Mouse (Mus musculus): Measurements from ENCODE around the gene Cdk6. TPM values are rescaled to one million over a fixed set of nuclear protein-coding genes. Genes with fewer than 3 reads are reported as not detected.

Cdk6 gene
- total RNA-seq, 2 experiments from 2014 or later = 3.6 to 5.4 TPM

GRCm38 (mm10) chr5:3494452-3495187, 153.3 kb downstream of the Cdk6 start:
- DNase-seq (ENCODE audit: low spot score in 2 of 2) = no peak
- intact Hi-C loops (cut with DNase I) = no loop called here

DNA sequence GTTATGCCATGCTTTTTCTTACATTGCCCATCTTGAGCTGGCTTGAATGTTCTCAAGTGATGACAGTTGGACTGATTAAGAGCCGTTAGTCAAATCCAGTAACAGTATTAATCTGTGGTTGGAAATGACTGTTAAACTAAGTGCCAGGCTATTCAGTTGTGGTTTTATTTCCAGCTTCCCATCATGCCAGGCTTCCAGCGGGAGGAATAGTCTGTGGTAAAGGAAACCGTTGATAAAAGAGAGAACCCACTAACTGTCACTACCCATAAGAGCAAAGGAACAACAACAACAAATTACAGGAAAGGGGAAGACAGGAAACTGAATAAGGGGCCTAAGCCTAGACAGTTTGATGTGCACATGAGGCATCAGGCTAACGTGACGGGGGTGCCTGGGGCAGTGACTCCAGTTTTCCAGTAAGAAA, 156.2 kb downstream of the Cdk6 start:
- DNase-seq (ENCODE audit: low spot score in 2 of 2) = no peak
- intact Hi-C loops (cut with DNase I) = no loop called here

- no peak for DNase-seq (ENCODE audit: low spot score in 2 of 2)
- intact Hi-C loops (cut with DNase I) = no loop called here
Observed at GRCm38 (mm10) chr5:3500298-3500697, 159.0 kb downstream of the Cdk6 start.

- intact Hi-C loops (cut with DNase I) = no loop called here
Observed at GRCm38 (mm10) chr5:3500957-3501563, 159.8 kb downstream of the Cdk6 start.

DNA sequence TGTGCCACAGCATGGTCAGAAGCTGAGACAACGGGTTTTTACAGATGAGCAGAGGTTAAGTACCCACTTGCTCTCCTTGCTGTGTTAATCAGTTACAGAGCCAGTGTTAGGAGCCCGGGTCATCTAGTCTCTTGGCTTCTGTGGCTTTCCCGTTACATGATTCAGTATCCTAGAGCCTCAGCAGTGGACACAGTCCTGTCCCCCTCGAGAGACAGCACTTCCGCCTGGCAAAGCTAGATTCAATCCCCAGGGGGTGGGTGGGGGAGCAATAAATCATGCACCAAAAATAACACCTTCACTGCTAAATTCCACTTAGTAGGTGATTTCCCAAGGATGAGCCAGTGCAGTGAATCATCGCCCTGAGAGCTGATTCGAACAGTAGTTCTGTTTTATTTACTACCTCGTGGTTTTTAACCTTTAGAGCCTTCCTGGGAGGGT, 160.3 kb downstream of the Cdk6 start:
- intact Hi-C loops (cut with DNase I) = no loop called here
- no peak for DNase-seq (ENCODE audit: low spot score in 2 of 2)

More at GRCm38 (mm10) chr5:3500957-3501563, 159.8 kb downstream of the Cdk6 start:
- no peak for DNase-seq (ENCODE audit: low spot score in 2 of 2)

- intact Hi-C loops (cut with DNase I) = no loop called here
- peak in 1 of 2 experiments; percentile 51 for DNase-seq (ENCODE audit: low spot score in 2 of 2)
Observed at GRCm38 (mm10) chr5:3502610-3503350, 161.5 kb downstream of the Cdk6 start.

DNA sequence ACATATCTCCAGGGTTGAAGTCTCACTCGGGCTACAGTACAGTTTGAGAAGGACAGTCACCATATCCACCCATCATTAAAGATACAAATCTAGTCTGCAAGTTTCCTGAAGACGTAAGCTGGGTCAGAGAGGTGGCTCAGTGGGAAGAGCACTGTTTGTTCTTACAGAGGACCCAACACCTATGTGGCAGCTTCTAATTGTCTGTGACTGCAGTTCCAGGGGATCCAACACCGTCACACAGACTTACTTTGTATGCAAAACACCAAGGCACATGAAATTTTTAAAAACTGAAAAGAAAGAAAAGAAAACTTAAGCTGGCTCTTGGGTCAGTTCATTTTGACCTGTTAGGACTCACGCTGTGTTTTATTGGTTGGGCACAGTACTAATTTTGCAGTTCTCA, 162.1 kb downstream of the Cdk6 start:
- intact Hi-C loops (cut with DNase I) = no loop called here

GRCm38 (mm10) chr5:3503836-3504323, 162.6 kb downstream of the Cdk6 start:
- no peak for DNase-seq (ENCODE audit: low spot score in 2 of 2)
- intact Hi-C loops (cut with DNase I) = no loop called here

More for the DNA sequence above, 162.1 kb downstream of the Cdk6 start:
- DNase-seq (ENCODE audit: low spot score in 2 of 2) = no peak

DNA sequence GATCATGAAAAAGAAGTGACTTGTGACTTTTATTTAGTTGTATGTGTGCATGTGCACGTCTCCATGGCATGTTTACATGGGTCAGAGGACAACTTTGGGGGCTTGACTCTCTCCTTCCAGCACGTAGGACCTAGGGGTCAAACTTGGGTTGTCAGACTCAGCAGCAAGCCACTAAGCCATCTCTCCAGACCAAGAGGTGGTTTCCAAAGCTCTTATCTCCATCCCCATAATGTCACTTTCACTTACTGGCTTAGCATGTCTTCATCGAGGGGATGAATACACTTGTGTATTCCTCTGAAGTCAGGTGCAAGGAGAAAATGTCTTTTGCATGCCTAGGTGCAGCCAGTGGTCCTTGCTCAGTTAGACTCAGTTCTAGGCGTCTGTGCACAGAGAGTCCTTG, 163.2 kb downstream of the Cdk6 start:
- intact Hi-C loops (cut with DNase I) = no loop called here
- DNase-seq (ENCODE audit: low spot score in 2 of 2) = no peak

- no peak for DNase-seq (ENCODE audit: low spot score in 2 of 2)
- intact Hi-C loops (cut with DNase I) = no loop called here
Observed at GRCm38 (mm10) chr5:3505553-3505952, 164.3 kb downstream of the Cdk6 start.

GRCm38 (mm10) chr5:3508480-3509381, 167.4 kb downstream of the Cdk6 start:
- intact Hi-C loops (cut with DNase I) = no loop called here
- no peak for DNase-seq (ENCODE audit: low spot score in 2 of 2)

DNA sequence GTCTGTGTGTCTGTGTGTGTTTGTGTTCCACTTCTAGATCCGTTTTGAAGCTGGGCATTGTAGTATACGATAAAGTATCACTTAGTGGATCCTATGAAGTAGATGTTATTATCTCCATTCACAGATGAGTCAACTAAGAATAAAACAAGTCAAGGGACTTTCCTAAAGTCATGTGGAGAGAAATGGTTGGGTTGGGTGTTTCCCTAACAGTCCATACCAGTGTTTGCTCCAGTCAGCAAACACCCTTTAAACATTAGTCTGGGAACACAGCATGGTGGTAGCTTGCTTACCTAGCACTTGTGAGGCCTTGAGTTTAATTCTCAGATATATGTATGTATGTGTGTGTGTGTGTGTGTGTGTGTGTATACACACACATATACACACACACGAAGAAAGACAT, 168.2 kb downstream of the Cdk6 start:
- intact Hi-C loops (cut with DNase I) = no loop called here
- DNase-seq (ENCODE audit: low spot score in 2 of 2) = no peak

- intact Hi-C loops (cut with DNase I) = no loop called here
- DNase-seq (ENCODE audit: low spot score in 2 of 2) = peak in 1 of 2 experiments; percentile 47
Observed at GRCm38 (mm10) chr5:3511097-3511795, 170.0 kb downstream of the Cdk6 start.

DNA sequence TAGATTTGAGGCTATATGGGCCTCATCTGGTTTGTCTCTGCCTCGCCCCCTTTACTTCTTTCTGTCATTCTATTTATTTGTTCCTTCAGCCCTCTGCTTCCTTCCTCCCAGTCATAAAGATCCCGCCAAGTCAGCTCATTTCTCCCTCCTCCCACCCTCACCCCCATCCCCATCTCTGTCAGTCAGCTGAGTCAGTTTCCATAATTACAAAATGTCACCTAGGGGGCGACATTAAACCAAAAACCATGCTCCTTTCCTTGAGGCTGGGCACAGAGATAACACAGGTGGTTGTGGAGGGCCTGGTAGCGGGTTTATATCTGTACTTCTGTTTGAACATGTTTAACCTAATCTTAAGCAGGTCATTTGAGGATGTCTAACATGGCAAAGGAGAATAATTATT, 171.3 kb downstream of the Cdk6 start:
- DNase-seq (ENCODE audit: low spot score in 2 of 2) = no peak
- intact Hi-C loops (cut with DNase I) = no loop called here

DNA sequence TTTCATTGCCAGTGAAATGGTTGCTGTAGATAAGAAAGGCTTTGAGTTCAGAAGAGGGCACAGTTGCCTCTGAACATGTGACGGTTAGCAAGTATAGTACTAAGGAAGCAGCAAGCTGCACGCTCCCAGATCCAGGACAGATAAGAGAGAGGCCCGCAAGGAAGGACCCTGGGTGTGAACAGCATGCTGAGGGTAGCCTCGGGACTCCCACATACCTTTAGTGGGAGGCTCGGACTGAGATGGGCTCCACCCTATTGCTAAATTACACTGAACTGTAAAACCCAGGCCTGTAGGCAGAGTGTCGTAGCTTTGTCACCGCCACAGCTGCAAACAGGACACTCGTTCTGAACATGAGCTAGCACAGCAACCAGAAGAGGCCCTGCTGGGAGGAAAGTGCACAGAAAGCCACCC, 173.6 kb downstream of the Cdk6 start:
- intact Hi-C loops (cut with DNase I) = loop anchor here (5.0 kb wide), 1 partner anchor 293 kb away; no protein-coding TSS in a partner anchor
- no peak for DNase-seq (ENCODE audit: low spot score in 2 of 2)

DNA sequence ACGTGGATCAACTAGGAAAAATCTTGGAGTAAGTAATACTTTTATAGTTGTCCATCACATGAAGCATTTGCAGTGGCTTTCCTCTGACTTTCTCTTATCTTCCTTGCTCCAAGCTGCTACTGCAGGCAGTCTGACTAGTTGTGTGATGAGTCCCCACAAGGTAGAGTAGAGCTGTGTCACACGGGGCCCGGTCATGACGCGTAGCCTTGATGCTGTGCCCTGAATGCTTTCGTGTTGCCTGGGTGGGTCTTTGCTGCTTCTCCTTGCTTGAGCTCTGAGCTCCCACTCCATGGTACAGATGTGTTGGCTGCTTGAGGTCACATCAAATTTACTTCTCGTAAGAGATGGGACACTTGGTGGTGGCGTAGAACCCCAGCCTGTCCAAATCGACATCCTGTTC, 174.2 kb downstream of the Cdk6 start:
- DNase-seq (ENCODE audit: low spot score in 2 of 2) = no peak
- intact Hi-C loops (cut with DNase I) = loop anchor here (5.0 kb wide), 1 partner anchor 293 kb away; no protein-coding TSS in a partner anchor

DNA sequence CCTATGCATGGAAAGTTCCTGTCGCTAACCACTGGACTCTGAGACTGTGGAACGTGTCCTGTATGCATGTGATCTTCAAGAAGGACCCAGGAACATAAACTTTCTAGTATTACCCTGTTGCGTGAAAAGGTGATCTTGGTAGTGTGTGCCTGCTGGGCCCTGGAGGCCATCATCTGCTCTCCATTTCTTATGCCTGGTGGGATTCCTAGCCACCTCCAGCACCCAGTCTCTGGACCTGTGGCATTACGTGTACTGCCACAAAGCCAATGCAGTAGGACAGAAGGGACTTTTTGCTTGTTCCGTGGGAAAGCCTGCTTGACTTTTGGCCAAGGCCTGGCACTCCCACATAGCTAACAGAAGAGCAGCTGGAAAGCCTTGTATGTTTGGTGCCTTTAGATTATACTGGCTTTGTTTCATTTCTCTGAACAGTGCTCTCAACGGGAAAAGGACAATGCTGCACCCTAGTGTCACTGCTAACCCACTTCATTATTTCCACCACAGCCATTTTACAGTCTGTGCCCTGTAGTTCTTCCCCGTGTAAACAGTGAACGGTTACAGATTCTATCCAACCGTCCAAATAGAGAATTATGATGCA, 175.3 kb downstream of the Cdk6 start:
- intact Hi-C loops (cut with DNase I) = loop anchor here (2.0 to 5.0 kb wide), 3 partner anchors 172 to 366 kb away; no protein-coding TSS in a partner anchor
- peak; percentile 49 to 70 for DNase-seq (ENCODE audit: low spot score in 2 of 2)
